Mouse (Mus musculus): ENCODE results near the gene B3galnt1. TPM values are rescaled to one million over a fixed set of nuclear protein-coding genes. Genes with fewer than 3 reads are reported as not detected.

B3galnt1 gene
- 21.6 and 21.8 TPM in 2 replicates for polyA plus RNA-seq (2015; fragmentation: Nextera tagmentation; extraction: Ambion mirVana)

GRCm38 (mm10) chr3:69598261-69599165 is at the start of gene B3galnt1:
Gene B3galnt1, minus strand, starts transcription at chr3:69598960.
- peak; percentile 67 for ATAC-seq
- Histone ChIP-seq H3K9me3 (ENCODE audit: control insufficient read depth) (no peaks in the 10 kb centered on the region), H3K36me3 (ENCODE audit: control insufficient read depth, insufficient read depth) (no peaks in the 10 kb centered on the region), H3K4me2 (replicated peaks; ENCODE audit: low read depth) (peak within 1 kb of the TSS; percentile 86), H3K27me3 (replicated peaks; ENCODE audit: control insufficient read depth, insufficient read depth, low read length) (peaks cover 6% of the 10 kb centered on the region; the same call in 1 of the 2 replicates), H3K4me1 (replicated peaks; ENCODE audit: control insufficient read depth, insufficient read depth, low read length) (no peaks in the 10 kb centered on the region), H3K9ac (ENCODE audit: low read depth, low read length) (peak within 1 kb of the TSS; percentile 72), H3K4me3 (ENCODE audit: low read depth, low read length) (peak within 1 kb of the TSS; percentile 65), H3K27ac (ENCODE audit: low read depth, low read length) (peak within 1 kb of the TSS; percentile 50)
- 2% methylated on average over 77 of the region's 99 CpGs for WGBS
- peak; percentile 60 for TF ChIP-seq CTCF (IDR thresholded peaks at IDR 0.05; ENCODE audit: low read depth)

DNA sequence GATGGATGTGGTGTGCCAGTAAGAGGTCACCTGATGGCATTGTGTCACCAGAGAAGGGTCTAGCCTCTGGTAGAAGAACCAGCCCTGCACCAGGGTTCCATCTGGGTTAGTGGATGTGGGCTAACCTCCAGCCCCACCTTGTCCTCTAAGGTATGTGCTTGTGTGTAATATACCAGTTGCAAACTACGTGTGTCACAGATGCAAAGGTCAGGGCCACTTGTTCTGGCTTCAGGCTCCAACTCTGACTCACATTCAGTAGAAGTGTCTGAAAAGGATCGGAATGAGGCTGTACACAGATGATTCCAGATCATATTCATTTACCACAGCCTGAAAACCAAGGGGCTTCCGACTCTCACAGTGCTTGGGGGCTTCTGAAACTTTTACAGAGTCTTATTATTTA is 35.8 kb upstream of the B3galnt1 start:
- Histone ChIP-seq H3K27ac (ENCODE audit: low read depth, low read length) (no peak overlapping the region), H3K27me3 (replicated peaks; ENCODE audit: control insufficient read depth, insufficient read depth, low read length) (no peaks in the 10 kb centered on the region), H3K4me2 (replicated peaks; ENCODE audit: low read depth) (no peak overlapping the region), H3K36me3 (ENCODE audit: control insufficient read depth, insufficient read depth) (no peaks in the 10 kb centered on the region), H3K4me3 (ENCODE audit: low read depth, low read length) (no peak overlapping the region), H3K4me1 (replicated peaks; ENCODE audit: control insufficient read depth, insufficient read depth, low read length) (no peaks in the 10 kb centered on the region), H3K9me3 (ENCODE audit: control insufficient read depth) (no peaks in the 10 kb centered on the region), H3K9ac (ENCODE audit: low read depth, low read length) (no peak overlapping the region)
- 80% methylated on average over 3 of the region's 3 CpGs for WGBS
- no peak for TF ChIP-seq CTCF (IDR thresholded peaks at IDR 0.05; ENCODE audit: low read depth)
- no peak for ATAC-seq

DNA sequence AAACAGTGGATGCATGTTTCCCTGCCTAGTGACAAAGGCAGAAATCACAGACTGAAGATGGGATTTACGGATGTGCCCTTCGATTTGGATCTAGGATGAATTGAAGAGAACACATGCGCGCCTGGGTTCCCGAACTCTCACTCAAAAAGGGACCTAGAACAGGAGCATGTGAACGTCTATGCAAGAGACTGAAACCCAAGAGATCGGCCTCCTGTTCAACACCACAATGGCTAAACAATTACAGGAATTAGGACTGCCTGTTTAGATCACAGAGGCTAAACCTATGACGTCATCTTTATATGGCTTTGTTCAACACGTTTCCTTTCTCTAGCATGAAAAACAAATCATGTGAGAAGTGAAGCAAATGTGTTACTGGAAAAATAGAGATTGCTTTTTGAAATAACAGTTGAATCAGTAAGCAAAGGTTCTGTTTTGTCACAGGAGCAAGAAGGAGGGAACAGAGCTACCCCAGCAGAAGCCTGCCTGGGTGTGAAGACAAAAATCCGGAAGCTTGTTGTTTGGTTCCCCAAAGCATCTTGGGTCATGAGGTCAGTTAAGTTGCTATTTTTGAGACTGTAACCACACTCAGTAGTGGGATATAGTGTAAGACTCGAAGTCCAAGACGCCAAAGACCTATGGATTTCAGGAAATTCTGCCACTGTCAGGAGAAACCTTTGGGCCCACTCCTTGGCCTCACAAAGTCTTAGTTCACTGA is 35.1 kb upstream of the B3galnt1 start:
- no peaks in the 10 kb centered on the region for H3K4me1 ChIP-seq (replicated peaks; ENCODE audit: control insufficient read depth, insufficient read depth, low read length)
- WGBS = 75% methylated on average over 12 of the region's 12 CpGs
- H3K4me2 ChIP-seq (replicated peaks; ENCODE audit: low read depth) = no peak overlapping the region
- H3K36me3 ChIP-seq (ENCODE audit: control insufficient read depth, insufficient read depth) = no peaks in the 10 kb centered on the region
- ATAC-seq = no peak
- no peak overlapping the region for H3K9ac ChIP-seq (ENCODE audit: low read depth, low read length)
- no peaks in the 10 kb centered on the region for H3K27me3 ChIP-seq (replicated peaks; ENCODE audit: control insufficient read depth, insufficient read depth, low read length)
- TF ChIP-seq CTCF (IDR thresholded peaks at IDR 0.05; ENCODE audit: low read depth) = no peak
- H3K4me3 ChIP-seq (ENCODE audit: low read depth, low read length) = no peak overlapping the region
- no peaks in the 10 kb centered on the region for H3K9me3 ChIP-seq (ENCODE audit: control insufficient read depth)
- no peak overlapping the region for H3K27ac ChIP-seq (ENCODE audit: low read depth, low read length)

- Histone ChIP-seq H3K9ac (ENCODE audit: low read depth, low read length) (no peak overlapping the region), H3K36me3 (ENCODE audit: control insufficient read depth, insufficient read depth) (no peaks in the 10 kb centered on the region), H3K4me3 (ENCODE audit: low read depth, low read length) (no peak overlapping the region), H3K4me1 (replicated peaks; ENCODE audit: control insufficient read depth, insufficient read depth, low read length) (no peaks in the 10 kb centered on the region), H3K27me3 (replicated peaks; ENCODE audit: control insufficient read depth, insufficient read depth, low read length) (no peaks in the 10 kb centered on the region), H3K9me3 (ENCODE audit: control insufficient read depth) (no peaks in the 10 kb centered on the region), H3K4me2 (replicated peaks; ENCODE audit: low read depth) (no peak overlapping the region), H3K27ac (ENCODE audit: low read depth, low read length) (no peak overlapping the region)
- ATAC-seq = no peak
- no peak for TF ChIP-seq CTCF (IDR thresholded peaks at IDR 0.05; ENCODE audit: low read depth)
- WGBS = 76% methylated on average over 11 of the region's 11 CpGs
Observed at GRCm38 (mm10) chr3:69626963-69627590, 28.3 kb upstream of the B3galnt1 start.

GRCm38 (mm10) chr3:69626213-69626962 is 27.6 kb upstream of the B3galnt1 start:
- no peak for ATAC-seq
- no peak overlapping the region for H3K27ac ChIP-seq (ENCODE audit: low read depth, low read length)
- H3K9me3 ChIP-seq (ENCODE audit: control insufficient read depth) = no peaks in the 10 kb centered on the region
- no peak overlapping the region for H3K4me2 ChIP-seq (replicated peaks; ENCODE audit: low read depth)
- no peaks in the 10 kb centered on the region for H3K4me1 ChIP-seq (replicated peaks; ENCODE audit: control insufficient read depth, insufficient read depth, low read length)
- TF ChIP-seq CTCF (IDR thresholded peaks at IDR 0.05; ENCODE audit: low read depth) = no peak
- H3K4me3 ChIP-seq (ENCODE audit: low read depth, low read length) = no peak overlapping the region
- no peaks in the 10 kb centered on the region for H3K27me3 ChIP-seq (replicated peaks; ENCODE audit: control insufficient read depth, insufficient read depth, low read length)
- H3K9ac ChIP-seq (ENCODE audit: low read depth, low read length) = no peak overlapping the region
- H3K36me3 ChIP-seq (ENCODE audit: control insufficient read depth, insufficient read depth) = no peaks in the 10 kb centered on the region
- WGBS = 84% methylated on average over 11 of the region's 11 CpGs

Data from intestine, postnatal 0 days (tissue).